Mouse (Mus musculus): Measurements from ENCODE around the gene Tctn1. TPM values are rescaled to one million over a fixed set of nuclear protein-coding genes. Genes with fewer than 3 reads are reported as not detected.

The Tctn1 gene
- total and polyA plus RNA-seq, 2 experiments, result 1.6 to 5.9 TPM

DNA sequence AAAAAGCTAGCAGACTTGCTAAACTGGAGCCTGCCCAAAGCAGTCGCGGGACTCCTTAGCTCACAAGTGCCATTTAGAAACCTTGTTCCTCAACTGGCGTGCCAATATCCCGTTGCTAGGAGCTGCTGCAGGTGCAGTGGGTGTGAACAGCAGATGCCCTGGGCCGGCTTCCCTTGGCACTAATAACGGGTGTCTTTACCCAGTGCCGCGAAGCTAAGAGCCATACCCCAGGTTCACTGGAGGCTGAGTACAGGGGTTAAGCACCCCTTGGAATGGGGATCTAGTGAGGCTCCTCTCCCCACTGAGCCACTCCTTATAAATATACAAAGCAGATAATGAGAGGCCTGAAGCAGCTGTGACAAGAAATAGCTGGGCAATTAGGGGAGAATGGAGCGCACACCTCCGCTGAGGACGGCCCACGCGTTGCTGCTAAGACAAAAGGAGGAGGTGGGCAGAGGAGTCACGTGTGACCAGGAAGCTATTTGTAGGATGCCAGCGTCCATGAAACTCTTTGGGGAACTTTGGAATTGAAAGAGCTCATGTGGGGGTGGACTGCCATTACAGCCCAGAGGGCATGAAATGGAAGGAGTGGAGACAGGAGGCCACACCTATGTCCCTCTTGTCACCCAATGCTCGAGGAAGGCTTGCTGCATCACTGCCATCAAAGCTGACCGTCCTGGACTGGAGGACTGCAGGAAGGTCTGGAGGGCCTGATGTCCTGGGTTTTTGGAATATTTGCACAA is 20.3 kb downstream of the Tctn1 start:
- Histone ChIP-seq H3K27ac (replicated peaks; ENCODE audit: insufficient read depth, low read depth, low read length) (no peak overlapping the region), H3K79me2 (ENCODE audit: control insufficient read depth, insufficient read depth, low read length) (no peaks in the 10 kb centered on the region), H3K27me3 (ENCODE audit: control insufficient read depth, insufficient read depth, low read length) (no peaks in the 10 kb centered on the region), H3K4me1 (ENCODE audit: control insufficient read depth, insufficient read depth, low read length) (no peaks in the 10 kb centered on the region), H3K9ac (ENCODE audit: low read depth, low read length) (no peak overlapping the region), H3K4me3 (ENCODE audit: insufficient read depth, low read depth, low read length) (no peak overlapping the region), H3K36me3 (ENCODE audit: control insufficient read depth, insufficient read depth, low read length) (no peaks in the 10 kb centered on the region)
- TF ChIP-seq POLR2A (IDR thresholded peaks at IDR 0.05; ENCODE audit: extremely low read depth, insufficient read depth, low read length), result no peak
- TF ChIP-seq CTCF (IDR thresholded peaks at IDR 0.05; ENCODE audit: low read depth, low read length), result no peak
- DNase-seq (ENCODE audit: extremely low read depth, low read depth, low spot score), result no peak
- WGBS, result 94% methylated on average over 17 of the region's 17 CpGs

DNA sequence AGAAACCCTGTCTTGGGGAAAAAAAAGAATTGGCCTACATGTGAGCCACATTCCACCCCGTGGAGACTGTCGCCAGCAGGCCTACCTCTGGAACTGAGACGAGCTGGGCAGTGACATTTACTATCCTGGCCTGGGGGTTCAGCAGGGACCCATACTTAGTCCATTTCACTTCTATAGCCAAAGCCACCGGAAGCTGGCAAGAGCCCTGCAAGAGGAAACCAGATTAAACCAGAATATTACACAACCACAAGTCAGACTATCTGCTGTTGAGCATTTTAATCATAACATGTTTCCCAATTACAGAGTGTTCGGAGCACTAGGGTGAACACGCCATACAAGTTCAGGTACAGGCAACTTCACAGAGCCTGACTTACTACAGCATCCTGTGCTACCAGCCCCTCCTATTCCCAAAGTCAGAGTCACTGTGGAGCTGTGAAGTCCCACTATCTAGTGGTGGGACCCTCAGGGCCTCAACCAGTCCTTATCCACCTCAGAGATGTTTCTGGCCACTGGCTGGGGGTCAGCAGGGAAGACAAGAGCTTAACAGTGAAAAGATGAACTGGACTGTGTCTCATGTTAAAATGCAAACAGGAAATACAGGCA is 21.6 kb downstream of the Tctn1 start:
- Histone ChIP-seq H3K4me1 (ENCODE audit: control insufficient read depth, insufficient read depth, low read length) (no peaks in the 10 kb centered on the region), H3K79me2 (ENCODE audit: control insufficient read depth, insufficient read depth, low read length) (no peaks in the 10 kb centered on the region), H3K9ac (ENCODE audit: low read depth, low read length) (no peak overlapping the region), H3K36me3 (ENCODE audit: control insufficient read depth, insufficient read depth, low read length) (no peaks in the 10 kb centered on the region), H3K27ac (replicated peaks; ENCODE audit: insufficient read depth, low read depth, low read length) (no peak overlapping the region), H3K4me3 (ENCODE audit: insufficient read depth, low read depth, low read length) (no peak overlapping the region), H3K27me3 (ENCODE audit: control insufficient read depth, insufficient read depth, low read length) (no peaks in the 10 kb centered on the region)
- WGBS, result 77% methylated on average over 6 of the region's 6 CpGs
- TF ChIP-seq POLR2A (IDR thresholded peaks at IDR 0.05; ENCODE audit: extremely low read depth, insufficient read depth, low read length), result no peak
- no peak for TF ChIP-seq CTCF (IDR thresholded peaks at IDR 0.05; ENCODE audit: low read depth, low read length)
- DNase-seq (ENCODE audit: extremely low read depth, low read depth, low spot score), result no peak

DNA sequence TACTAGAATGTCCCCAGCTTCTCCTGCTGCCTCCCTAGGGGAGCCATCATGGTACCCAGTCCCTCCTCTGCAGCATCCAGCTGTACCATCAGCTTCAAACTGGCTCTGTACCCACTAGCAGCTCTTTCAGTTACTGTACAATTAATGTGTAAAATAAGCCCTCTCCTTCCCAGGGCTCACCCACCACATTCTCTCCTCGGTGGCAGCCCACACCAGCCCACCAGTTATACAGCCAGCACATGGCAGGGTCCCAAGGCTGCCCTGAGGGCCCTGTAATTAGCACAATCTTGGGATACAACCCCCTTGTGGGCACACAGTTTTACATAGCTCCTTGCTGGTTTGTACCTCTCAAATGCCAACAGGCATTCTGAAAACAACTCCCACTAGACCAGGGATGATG is 23.3 kb downstream of the Tctn1 start:
- no peaks in the 10 kb centered on the region for H3K36me3 ChIP-seq (ENCODE audit: control insufficient read depth, insufficient read depth, low read length)
- H3K79me2 ChIP-seq (ENCODE audit: control insufficient read depth, insufficient read depth, low read length), result no peaks in the 10 kb centered on the region
- WGBS, result 87% methylated on average over 1 of the region's 1 CpGs
- no peak for DNase-seq (ENCODE audit: extremely low read depth, low read depth, low spot score)
- no peaks in the 10 kb centered on the region for H3K27me3 ChIP-seq (ENCODE audit: control insufficient read depth, insufficient read depth, low read length)
- H3K4me1 ChIP-seq (ENCODE audit: control insufficient read depth, insufficient read depth, low read length), result no peaks in the 10 kb centered on the region
- no peak overlapping the region for H3K4me3 ChIP-seq (ENCODE audit: insufficient read depth, low read depth, low read length)
- no peak overlapping the region for H3K27ac ChIP-seq (replicated peaks; ENCODE audit: insufficient read depth, low read depth, low read length)
- TF ChIP-seq POLR2A (IDR thresholded peaks at IDR 0.05; ENCODE audit: extremely low read depth, insufficient read depth, low read length) (no peak), CTCF (IDR thresholded peaks at IDR 0.05; ENCODE audit: low read depth, low read length) (no peak)
- no peak overlapping the region for H3K9ac ChIP-seq (ENCODE audit: low read depth, low read length)

GRCm38 (mm10) chr5:122240521-122240920 is 23.7 kb downstream of the Tctn1 start:
- H3K4me1 ChIP-seq (ENCODE audit: control insufficient read depth, insufficient read depth, low read length), result no peaks in the 10 kb centered on the region
- no peaks in the 10 kb centered on the region for H3K27me3 ChIP-seq (ENCODE audit: control insufficient read depth, insufficient read depth, low read length)
- DNase-seq (ENCODE audit: extremely low read depth, low read depth, low spot score), result no peak
- no peaks in the 10 kb centered on the region for H3K79me2 ChIP-seq (ENCODE audit: control insufficient read depth, insufficient read depth, low read length)
- no peak for TF ChIP-seq CTCF (IDR thresholded peaks at IDR 0.05; ENCODE audit: low read depth, low read length)
- no peak for TF ChIP-seq POLR2A (IDR thresholded peaks at IDR 0.05; ENCODE audit: extremely low read depth, insufficient read depth, low read length)
- no peak overlapping the region for H3K4me3 ChIP-seq (ENCODE audit: insufficient read depth, low read depth, low read length)
- WGBS, result 78% methylated on average over 11 of the region's 11 CpGs
- no peaks in the 10 kb centered on the region for H3K36me3 ChIP-seq (ENCODE audit: control insufficient read depth, insufficient read depth, low read length)
- no peak overlapping the region for H3K9ac ChIP-seq (ENCODE audit: low read depth, low read length)
- H3K27ac ChIP-seq (replicated peaks; ENCODE audit: insufficient read depth, low read depth, low read length), result no peak overlapping the region

- Histone ChIP-seq H3K27ac (replicated peaks; ENCODE audit: insufficient read depth, low read depth, low read length) (no peak overlapping the region), H3K27me3 (ENCODE audit: control insufficient read depth, insufficient read depth, low read length) (no peaks in the 10 kb centered on the region)
Observed at GRCm38 (mm10) chr5:122239618-122240017, 24.6 kb downstream of the Tctn1 start.

GRCm38 (mm10) chr5:122237200-122237599 is 27.1 kb downstream of the Tctn1 start:
- H3K4me3 ChIP-seq (ENCODE audit: insufficient read depth, low read depth, low read length), result no peak overlapping the region

More at GRCm38 (mm10) chr5:122239618-122240017, 24.6 kb downstream of the Tctn1 start:
- no peak for DNase-seq (ENCODE audit: extremely low read depth, low read depth, low spot score)
- no peaks in the 10 kb centered on the region for H3K36me3 ChIP-seq (ENCODE audit: control insufficient read depth, insufficient read depth, low read length)
- no peaks in the 10 kb centered on the region for H3K79me2 ChIP-seq (ENCODE audit: control insufficient read depth, insufficient read depth, low read length)
- 67% methylated on average over 7 of the region's 7 CpGs for WGBS
- H3K4me3 ChIP-seq (ENCODE audit: insufficient read depth, low read depth, low read length), result no peak overlapping the region
- no peak overlapping the region for H3K9ac ChIP-seq (ENCODE audit: low read depth, low read length)
- no peaks in the 10 kb centered on the region for H3K4me1 ChIP-seq (ENCODE audit: control insufficient read depth, insufficient read depth, low read length)
- TF ChIP-seq POLR2A (IDR thresholded peaks at IDR 0.05; ENCODE audit: extremely low read depth, insufficient read depth, low read length) (no peak), CTCF (IDR thresholded peaks at IDR 0.05; ENCODE audit: low read depth, low read length) (no peak)

More at GRCm38 (mm10) chr5:122237200-122237599, 27.1 kb downstream of the Tctn1 start:
- no peak for DNase-seq (ENCODE audit: extremely low read depth, low read depth, low spot score)
- no peak for TF ChIP-seq CTCF (IDR thresholded peaks at IDR 0.05; ENCODE audit: low read depth, low read length)
- TF ChIP-seq POLR2A (IDR thresholded peaks at IDR 0.05; ENCODE audit: extremely low read depth, insufficient read depth, low read length), result no peak
- WGBS, result 87% methylated on average over 5 of the region's 5 CpGs
- Histone ChIP-seq H3K27ac (replicated peaks; ENCODE audit: insufficient read depth, low read depth, low read length) (no peak overlapping the region), H3K79me2 (ENCODE audit: control insufficient read depth, insufficient read depth, low read length) (no peaks in the 10 kb centered on the region), H3K36me3 (ENCODE audit: control insufficient read depth, insufficient read depth, low read length) (no peaks in the 10 kb centered on the region), H3K27me3 (ENCODE audit: control insufficient read depth, insufficient read depth, low read length) (no peaks in the 10 kb centered on the region), H3K9ac (ENCODE audit: low read depth, low read length) (no peak overlapping the region), H3K4me1 (ENCODE audit: control insufficient read depth, insufficient read depth, low read length) (no peaks in the 10 kb centered on the region)

All from liver, adult 2 months (tissue).